Mouse (Mus musculus): ENCODE measurements around the gene Cdh13.

Cdh13 gene

DNA sequence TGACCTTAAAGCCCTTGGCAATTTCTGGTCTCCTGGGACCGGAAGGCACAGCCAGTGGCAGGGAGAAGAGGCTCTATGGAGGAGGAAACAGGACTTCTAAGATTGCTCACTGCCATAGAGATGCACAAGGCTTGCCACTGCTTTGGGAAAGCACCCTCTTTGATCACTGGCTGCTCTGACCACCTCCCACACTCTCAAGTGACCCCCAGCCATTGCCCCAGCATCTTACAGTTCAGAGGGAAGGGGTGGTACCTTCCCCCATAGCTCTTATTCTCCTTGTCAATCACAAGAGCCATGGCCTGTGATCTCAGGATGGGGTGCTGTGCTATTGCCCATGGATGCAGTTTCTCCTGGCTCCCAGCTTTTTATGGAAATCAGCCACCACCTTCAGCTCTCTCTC, 406.3 kb downstream of the Cdh13 start:
- POLR2A ChIA-PET: interaction anchor here in 1 of 4 experiments (1.0 kb wide), 1 partner anchor 88 kb away, joined by 3 read pairs; no protein-coding TSS in a partner anchor
- CTCF ChIA-PET: no interaction called here

DNA sequence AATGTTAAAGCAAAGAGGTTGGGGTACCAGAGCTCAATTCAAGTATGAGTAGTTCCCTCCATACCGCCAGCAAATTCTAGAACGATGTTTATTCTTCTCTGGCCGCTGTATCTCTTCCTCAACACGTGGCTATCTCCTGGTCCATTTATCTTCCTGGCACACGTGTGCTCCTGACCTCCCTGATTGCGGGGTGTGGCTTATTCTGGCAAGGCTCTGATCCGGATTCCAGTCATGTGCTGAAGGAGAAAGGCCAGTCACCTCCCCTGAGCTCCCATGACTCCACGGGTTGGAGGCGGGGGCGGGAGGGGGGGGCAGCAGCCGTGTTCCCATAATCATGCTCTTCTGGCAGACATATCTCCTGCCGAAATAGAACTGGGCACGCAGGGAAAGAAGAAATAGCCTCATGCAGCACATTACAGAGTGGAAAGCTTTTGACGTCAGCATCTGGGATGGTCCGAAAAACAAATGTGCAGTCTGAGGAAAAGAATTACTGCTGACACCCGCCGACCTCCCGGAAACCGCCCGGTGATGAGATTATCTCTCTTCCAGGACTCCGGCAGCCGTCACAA, 417.9 kb downstream of the Cdh13 start:
- ChIA-PET CTCF (interaction anchor here in 1 of 4 experiments (1.2 kb wide), 1 partner anchor 149 kb away, joined by 3 read pairs; no protein-coding TSS in a partner anchor), POLR2A (interaction anchor here in 2 of 4 experiments (0.6 to 1.1 kb wide), 2 partner anchors 15 to 17 kb away, joined by 3 to 4 read pairs; no protein-coding TSS in a partner anchor)

DNA sequence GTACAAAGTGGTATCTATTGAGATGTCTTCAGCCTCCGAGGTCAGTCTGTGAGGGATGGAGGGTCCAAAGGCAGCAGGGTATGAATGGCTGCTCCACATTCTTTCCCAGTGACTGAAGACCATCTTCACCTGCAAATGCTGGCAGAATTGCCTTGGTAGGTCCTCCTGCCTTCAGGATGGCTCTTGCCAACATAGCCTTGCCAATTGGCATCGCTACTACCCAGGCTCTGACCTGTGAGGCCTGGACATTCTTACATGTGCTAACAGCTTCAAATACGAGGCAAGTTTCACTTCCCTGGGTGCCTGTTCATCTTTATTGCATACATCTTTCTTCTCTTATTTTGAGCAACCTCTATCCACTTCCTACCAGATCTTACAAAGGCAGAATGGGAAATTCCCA, 425.8 kb downstream of the Cdh13 start:
- CTCF ChIA-PET: no interaction called here

DNA sequence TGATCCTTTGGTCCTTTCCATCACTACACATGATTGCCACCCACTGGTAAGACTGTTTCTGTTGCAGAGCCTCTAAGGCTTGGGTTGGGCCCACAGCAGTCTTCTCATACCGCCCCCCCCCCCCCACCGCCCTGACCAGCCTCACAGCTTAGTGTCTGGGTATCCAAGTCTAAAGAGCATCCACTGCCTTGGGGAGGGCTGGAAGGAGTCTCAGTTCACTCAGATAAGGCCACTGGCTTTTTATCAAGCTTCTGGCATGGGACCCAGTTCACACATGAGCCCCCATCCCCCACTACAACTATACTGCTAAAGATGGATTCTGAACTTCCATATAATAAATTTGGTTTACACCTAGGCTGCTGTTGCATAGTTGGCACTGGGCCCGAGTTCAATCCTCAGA, 428.1 kb downstream of the Cdh13 start:
- ChIA-PET POLR2A (interaction anchor here in 1 of 4 experiments (0.6 to 0.7 kb wide), 2 partner anchors 30 to 75 kb away, joined by 3 read pairs; no protein-coding TSS in a partner anchor), CTCF (interaction anchor here in 2 of 4 experiments (0.7 to 1.1 kb wide), 4 partner anchors 25 to 728 kb away, joined by 3 to 5 read pairs (median 3); no protein-coding TSS in a partner anchor)

More for the DNA sequence above, 425.8 kb downstream of the Cdh13 start:
- POLR2A ChIA-PET: no interaction called here

DNA sequence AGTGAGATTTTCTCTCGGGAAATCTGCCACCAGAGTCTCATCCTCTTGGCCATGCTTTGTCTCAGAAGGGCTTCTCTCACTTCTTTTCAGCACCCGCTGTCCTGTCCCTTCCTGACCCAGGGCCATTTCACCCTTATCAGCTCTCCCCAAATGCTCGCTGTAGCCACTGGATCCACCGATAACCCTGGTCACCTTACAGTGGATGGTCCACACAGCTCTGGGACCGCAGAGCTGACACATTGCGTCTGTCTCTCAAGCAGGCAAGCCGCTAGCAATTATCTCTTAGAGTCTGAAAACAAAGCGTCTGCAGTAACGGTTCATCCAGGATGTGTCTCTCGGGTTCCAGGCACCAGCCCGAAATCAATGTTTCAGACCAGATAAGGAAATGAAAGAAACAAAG, 429.6 kb downstream of the Cdh13 start:
- ChIA-PET CTCF (interaction anchor here in 2 of 4 experiments (0.6 to 1.1 kb wide), 3 partner anchors 378 to 699 kb away, joined by 3 to 9 read pairs (median 4); no protein-coding TSS in a partner anchor), POLR2A (no interaction called here)

DNA sequence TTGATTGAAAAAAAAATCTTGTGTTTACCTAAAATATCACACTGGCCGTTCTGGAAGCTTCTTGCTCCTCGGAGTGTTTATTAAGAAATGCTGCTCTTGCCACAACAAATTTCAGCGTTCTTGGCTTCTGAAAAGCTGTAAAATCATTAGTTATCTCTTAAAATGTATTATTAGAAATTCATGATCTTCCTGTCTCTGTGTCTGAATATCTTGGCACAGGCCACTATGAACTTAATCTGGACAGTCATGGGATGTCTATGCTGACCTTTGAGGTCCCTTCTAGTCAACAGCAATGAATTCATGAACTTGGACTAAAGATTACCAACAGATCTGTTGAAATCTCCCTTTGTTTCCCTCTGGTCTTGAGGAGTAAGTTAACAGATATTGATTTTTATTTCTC, 430.1 kb downstream of the Cdh13 start:
- POLR2A ChIA-PET: no interaction called here
- CTCF ChIA-PET: no interaction called here

DNA sequence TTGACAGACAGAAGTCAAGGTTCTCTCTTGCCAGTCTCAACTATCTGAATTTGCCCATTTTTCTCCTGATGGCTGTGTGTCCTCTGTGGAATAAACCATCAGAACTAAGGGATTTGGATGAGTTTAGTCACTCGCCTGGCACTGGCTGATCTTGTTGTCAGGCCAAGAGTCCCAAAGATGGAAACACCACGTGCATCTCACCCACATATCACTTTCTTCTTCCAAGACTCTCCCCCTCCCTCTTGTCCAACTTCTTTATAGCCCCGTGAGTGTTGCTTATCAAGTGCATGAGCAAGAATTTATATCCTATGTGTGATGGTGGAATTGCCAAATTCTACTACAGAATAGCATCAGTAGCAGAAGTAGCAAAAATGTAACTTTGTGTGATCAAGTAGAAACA, 439.4 kb downstream of the Cdh13 start:
- ChIA-PET POLR2A (no interaction called here), CTCF (no interaction called here)

DNA sequence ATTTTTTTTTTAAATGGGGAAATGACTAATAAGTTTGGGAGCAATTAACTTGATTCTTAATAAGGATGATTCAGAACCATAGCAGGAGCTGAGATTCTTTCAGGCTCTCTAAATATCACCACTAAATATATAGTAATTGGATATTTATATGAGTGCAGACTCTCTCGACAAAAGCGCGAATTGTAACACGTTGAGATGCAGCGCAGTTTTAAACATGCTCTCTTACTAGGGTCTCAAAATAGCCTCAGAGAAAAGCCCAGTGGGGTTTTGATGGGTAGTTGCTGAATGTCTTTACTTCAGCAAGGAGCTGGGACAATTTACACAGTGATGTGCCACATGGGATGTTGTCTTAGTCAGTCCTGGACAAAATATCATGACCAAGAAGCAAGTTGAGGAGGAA, 442.1 kb downstream of the Cdh13 start:
- POLR2A ChIA-PET: interaction anchor here in 1 of 4 experiments (0.9 kb wide), 1 partner anchor 10 kb away, joined by 3 read pairs; no protein-coding TSS in a partner anchor

DNA sequence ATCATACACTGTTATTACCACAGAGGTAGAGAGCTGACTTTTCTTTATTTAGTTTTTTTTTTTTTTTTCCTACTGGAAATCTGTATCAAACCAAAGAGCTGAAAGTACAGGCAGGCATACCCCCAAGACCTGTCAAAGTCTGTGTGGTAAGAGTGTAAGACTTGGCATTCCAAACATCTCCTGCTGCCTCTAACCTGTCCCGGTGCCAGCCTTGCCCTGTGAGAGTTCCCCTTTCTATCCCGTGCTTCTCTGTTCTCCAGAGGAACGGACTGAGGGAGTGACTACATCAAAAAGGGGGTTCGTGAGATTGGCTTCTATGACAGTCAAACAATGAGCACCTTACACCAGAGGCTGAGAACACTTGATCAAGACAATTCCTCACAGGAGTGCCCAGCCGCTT, 458.2 kb downstream of the Cdh13 start:
- POLR2A ChIA-PET: interaction anchor here in 3 of 4 experiments (0.7 to 1.2 kb wide), 3 partner anchors 10 to 219 kb away, joined by 3 read pairs; no protein-coding TSS in a partner anchor
- CTCF ChIA-PET: interaction anchor here in 1 of 4 experiments (0.6 kb wide), 1 partner anchor 74 kb away, joined by 4 read pairs; no protein-coding TSS in a partner anchor

More for the DNA sequence above, 442.1 kb downstream of the Cdh13 start:
- CTCF ChIA-PET: no interaction called here

DNA sequence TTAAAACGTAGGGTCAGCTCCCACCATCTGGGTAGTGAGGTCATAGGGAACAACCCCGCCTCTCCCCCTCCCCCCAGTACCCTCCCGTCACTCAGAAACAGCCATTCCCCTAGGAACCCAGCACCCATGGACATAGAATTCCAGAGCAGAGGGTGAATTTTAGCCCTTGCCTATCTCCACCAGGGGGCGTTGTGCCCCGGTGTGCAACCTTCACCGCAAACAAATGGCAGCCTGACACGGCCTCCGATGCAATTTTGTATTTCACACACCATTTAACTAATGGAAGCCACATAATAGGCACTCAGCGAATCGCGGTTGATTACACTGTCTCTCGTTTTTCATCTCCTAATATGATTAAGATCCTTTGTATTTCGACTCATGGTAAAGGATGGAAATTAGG, 461.5 kb downstream of the Cdh13 start:
- ChIA-PET POLR2A (no interaction called here), CTCF (no interaction called here)

DNA sequence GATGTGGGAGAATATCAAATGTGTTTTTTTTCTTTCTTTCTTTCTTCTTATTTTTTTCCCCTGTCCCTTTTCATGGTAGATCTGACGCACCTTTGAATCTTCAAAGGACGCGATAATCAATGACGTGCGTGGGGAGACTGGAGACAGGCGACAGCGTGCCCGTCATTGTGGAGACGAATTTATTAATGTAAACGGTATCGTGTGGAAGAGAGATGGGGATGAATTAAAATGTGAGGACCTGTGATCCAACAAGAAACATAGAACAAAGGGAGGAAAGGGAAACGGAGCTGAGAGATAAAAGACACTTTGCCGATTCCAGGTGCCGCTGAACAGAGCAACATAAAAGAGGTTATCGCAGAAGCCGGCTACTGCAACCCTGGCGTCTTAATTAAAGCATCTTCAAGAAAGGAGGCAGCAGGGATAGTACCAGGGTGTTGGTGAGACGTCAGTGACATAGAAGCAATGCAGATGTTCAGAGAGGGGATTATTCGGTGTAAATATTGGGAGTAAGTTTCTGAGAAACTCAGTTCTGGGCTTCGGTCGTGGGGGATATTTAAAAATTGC, 464.6 kb downstream of the Cdh13 start:
- ChIA-PET CTCF (no interaction called here), POLR2A (no interaction called here)

DNA sequence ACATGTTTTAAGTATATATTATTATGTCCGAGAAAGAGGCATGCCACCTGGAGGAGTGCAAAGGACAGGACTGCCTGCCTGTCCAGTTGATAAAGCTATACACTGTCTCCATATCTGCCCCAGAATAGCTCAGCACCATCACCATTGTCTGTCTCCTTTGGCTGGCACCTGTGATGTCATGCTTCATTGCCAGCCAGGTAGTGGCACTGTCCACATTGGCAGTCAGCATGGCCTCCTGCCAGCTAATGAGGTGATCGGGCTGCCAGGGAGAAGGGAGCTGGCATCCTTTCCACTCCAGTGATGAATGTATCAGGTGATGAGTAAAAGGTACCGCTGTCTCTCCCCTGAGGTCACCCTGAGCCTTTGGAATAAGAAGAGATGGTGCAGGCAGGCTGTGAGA, 465.7 kb downstream of the Cdh13 start:
- CTCF ChIA-PET: no interaction called here
- POLR2A ChIA-PET: interaction anchor here in 1 of 4 experiments (0.6 to 1.7 kb wide), 3 partner anchors 12 to 98 kb away, joined by 3 to 4 read pairs (median 3); no protein-coding TSS in a partner anchor

DNA sequence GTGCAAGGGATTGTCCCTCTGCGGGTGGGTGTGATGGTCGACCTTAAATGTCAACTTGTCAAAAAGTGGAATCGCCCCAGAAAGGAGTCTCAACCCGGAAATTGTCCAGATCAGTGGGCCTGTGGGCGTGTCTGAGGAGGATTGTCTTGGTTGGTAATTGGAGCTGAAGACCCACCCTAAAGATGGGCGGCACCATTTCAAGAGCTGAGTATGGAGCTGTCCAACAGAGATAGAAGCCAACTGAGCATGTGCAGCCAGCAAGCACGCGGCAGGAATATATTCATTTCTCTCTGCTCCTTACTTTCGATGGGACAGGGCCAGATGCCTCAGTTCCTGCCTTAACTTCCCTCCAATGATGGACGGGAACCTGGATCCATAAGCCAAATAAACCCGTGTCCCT, 466.3 kb downstream of the Cdh13 start:
- ChIA-PET POLR2A (interaction anchor here in 1 of 4 experiments (0.6 to 1.7 kb wide), 3 partner anchors 12 to 97 kb away, joined by 3 to 4 read pairs (median 3); no protein-coding TSS in a partner anchor), CTCF (no interaction called here)

DNA sequence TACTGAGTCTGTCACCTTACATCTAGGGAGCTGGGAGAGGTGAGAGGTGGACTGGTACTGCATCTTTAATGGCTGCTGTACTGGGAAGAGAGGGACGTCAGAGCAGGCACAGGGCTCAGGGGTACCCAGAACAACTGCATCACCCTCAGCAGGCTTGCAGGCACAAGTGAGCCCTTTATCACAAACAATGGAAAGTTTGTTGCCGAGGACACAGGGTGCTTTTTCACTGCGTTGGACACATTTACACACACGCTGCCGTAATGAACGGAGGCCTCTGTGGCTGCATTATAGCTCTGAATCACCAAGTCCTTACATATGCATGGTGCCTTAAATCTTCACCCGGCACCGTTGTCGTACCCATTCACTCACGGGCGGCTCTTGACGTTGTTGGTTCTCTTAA, 470.2 kb downstream of the Cdh13 start:
- CTCF ChIA-PET: no interaction called here
- POLR2A ChIA-PET: no interaction called here

DNA sequence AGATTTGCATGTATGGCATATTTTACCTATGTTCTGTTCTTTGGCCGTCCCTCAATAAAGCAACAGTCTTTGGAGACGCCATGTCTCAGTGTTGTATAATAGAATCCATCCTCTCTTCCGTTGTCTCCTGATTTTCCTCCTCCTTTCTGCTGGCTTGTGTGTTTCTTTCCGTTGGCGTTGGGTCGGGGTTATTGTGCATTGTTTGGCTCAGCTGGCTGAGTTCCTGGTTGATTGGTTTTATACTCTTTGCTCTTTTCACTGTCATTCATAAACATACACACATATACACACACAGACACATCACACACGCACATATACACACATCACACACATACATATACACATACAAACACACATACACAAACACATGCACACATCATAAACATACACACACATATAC, 470.6 kb downstream of the Cdh13 start:
- ChIA-PET CTCF (no interaction called here), POLR2A (no interaction called here)

DNA sequence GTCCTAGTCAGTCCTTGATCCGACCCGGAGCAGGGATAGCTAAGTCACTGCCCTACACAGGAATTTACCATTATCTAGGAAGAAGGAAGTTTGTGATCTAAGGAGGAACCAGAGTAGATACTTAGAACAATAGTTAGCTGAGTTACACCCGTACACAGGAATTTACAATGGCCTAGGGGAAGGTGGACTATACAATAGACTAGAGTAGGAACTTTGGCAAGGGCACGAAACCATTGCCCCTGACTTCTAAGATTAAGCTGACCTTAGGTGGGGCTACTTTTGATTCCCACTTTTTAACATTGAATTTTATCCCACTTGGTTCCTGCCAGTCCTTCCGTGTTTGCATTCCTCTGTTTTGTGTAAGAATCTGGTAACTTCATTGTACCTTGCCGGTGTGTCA, 494.0 kb downstream of the Cdh13 start:
- POLR2A ChIA-PET: interaction anchor here in 1 of 4 experiments (0.5 to 1.2 kb wide), 2 partner anchors 88 to 1263 kb away, joined by 3 read pairs; no protein-coding TSS in a partner anchor
- CTCF ChIA-PET: interaction anchor here in 1 of 4 experiments (1.3 kb wide), 1 partner anchor 73 kb away, joined by 3 read pairs; no protein-coding TSS in a partner anchor

DNA sequence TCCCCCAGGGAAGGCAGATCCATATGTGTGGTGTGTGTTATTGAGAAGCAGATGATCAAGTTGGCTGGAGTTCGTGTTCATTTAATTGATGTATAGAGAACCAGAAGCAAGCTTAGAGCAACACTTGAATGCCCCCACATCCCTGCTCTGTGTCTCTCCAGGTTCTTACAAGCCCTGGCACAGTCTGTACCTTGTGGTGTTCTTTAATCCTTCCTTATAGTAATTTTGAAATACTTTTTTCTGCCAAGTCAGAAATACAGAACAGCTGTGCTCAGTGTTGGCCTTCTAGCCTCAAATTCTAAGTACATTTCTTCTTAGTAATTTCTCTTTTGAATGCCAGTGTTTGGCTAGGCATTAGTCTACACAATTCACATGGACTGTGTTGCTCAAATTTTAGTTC, 494.8 kb downstream of the Cdh13 start:
- POLR2A ChIA-PET: no interaction called here
- CTCF ChIA-PET: no interaction called here

DNA sequence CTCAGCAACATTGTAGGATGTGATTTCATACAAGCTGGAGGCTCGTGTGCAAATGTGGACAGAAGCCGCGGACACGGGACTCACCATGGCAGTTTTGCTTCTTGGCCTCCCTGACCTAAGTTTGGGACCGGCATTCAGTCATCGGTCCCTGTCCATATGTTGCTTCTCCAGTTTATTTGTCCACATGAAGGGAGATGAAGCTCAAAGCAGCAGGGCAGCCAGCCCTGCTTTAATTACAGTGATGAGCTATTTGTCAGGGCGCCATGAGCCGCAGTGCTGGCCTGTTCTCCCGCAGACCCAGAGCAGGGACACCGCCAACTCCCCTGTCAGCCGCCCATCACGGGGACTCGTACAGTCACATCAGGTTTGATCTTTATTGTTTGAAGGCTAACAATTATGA, 502.1 kb downstream of the Cdh13 start:
- CTCF ChIA-PET: interaction anchor here in 2 of 4 experiments (0.5 to 0.6 kb wide), 2 partner anchors 502 to 796 kb away, joined by 3 read pairs; partner anchors contain the start of gene Cdh13 (in 1 of the 2)
- POLR2A ChIA-PET: no interaction called here

DNA sequence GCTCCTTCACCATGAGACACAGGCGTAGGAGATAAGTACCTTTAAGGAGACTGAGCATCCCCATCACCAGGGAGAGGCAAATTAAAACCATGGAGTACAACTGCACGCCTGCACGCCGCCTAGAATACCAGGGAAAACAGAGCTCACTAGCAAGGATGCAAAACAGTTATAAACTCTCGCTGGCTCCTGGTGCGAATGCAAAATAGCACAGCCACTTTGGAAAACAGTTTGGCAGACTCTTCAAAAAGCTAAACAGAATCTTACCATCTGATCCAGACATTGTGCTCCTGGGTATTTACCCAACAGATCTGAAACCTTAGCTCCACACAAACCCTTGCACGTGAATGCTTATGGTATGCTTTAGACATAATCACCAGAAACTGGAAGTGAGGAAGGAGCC, 506.1 kb downstream of the Cdh13 start:
- POLR2A ChIA-PET: no interaction called here
- CTCF ChIA-PET: interaction anchor here in 1 of 4 experiments (0.6 kb wide), 1 partner anchor 78 kb away, joined by 3 read pairs; no protein-coding TSS in a partner anchor

DNA sequence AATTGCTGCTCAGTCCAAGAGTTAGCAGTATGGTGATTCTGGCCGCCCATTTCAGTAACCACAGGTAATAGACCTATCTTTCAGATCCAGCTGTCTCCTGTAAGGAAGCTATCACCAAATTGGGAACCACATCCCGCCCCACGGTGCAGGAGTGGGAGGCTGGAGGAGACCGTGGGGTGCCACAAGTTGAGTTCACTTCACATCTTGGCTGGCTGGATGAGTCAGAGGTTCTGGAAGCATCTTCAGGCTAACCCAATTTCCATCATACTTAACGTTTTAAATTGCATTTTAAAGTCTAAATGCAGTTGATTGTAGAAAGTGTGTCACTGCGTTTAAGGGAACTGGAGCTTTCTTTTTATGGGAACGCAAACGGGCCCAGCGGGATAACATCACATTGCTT, 511.4 kb downstream of the Cdh13 start:
- CTCF ChIA-PET: no interaction called here
- POLR2A ChIA-PET: interaction anchor here in 1 of 4 experiments (0.7 to 1.3 kb wide), 2 partner anchors 13 to 51 kb away, joined by 3 to 5 read pairs; no protein-coding TSS in a partner anchor

Measured in embryonic stem cell, embryonic (primary cell).